Mouse (Mus musculus) midbrain, postnatal 0 days (tissue): ENCODE measurements around the gene Prox1. TPM values are rescaled to one million over a fixed set of nuclear protein-coding genes. Genes with fewer than 3 reads are reported as not detected.

ENCODE experiments used
- ATAC-seq: fragments of 200-750 bp; cut with Nextera tagmentation; 2 replicates; pipeline ENCODE4 v1.8.0; 2017; ENCODE audit warnings: moderate number of reproducible peaks, mild to moderate bottlenecking, moderate TSS enrichment, moderate library complexity; ENCODE audit not compliant: low FRiP score
- DNase-seq: peaks from one replicate; pipeline ENCODE4 v3.0.0-alpha.2; 2015; ENCODE audit warnings: low spot score
- H3K27ac ChIP-seq: fragments of 300-500 bp; sonication (generic); 2 replicates; pipeline ENCODE4 v1.5.1; 2014; ENCODE audit warnings: low read depth, mild to moderate bottlenecking, low read length, mixed read lengths
- H3K27me3 ChIP-seq: fragments of 300-500 bp; sonication (generic); 2 replicates; pipeline ENCODE4 v1.6.1; 2014; ENCODE audit warnings: low read length, control low read depth, mixed read lengths; ENCODE audit not compliant: insufficient read depth
- H3K36me3 ChIP-seq: fragments of 300-500 bp; sonication (generic); 2 replicates; pipeline ENCODE4 v1.6.1; 2014; ENCODE audit warnings: low read length, control low read depth, mixed read lengths; ENCODE audit not compliant: insufficient read depth
- H3K4me1 ChIP-seq: fragments of 300-500 bp; sonication (generic); 2 replicates; pipeline ENCODE4 v1.6.1; 2014; ENCODE audit warnings: mild to moderate bottlenecking, control low read depth, antibody characterized with exemption, low read length, mixed read lengths; ENCODE audit not compliant: insufficient read depth
- H3K4me2 ChIP-seq: fragments of 300-500 bp; sonication (generic); 2 replicates; pipeline ENCODE4 v1.6.1; 2014; ENCODE audit warnings: low read depth, mild to moderate bottlenecking, low read length, mixed read lengths; ENCODE audit not compliant: poor library complexity, severe bottlenecking
- H3K4me3 ChIP-seq: fragments of 300-500 bp; sonication (generic); 2 replicates; pipeline ENCODE4 v1.5.1; 2014; ENCODE audit warnings: low read depth, mild to moderate bottlenecking, low read length, moderate library complexity
- H3K9ac ChIP-seq: fragments of 300-500 bp; sonication (generic); replicated peaks from 2 replicates; pipeline ENCODE4 v1.6.1; 2014; ENCODE audit warnings: mild to moderate bottlenecking, low read length, moderate library complexity, mixed read lengths; ENCODE audit not compliant: poor library complexity, severe bottlenecking
- H3K9me3 ChIP-seq: fragments of 300-500 bp; sonication (generic); 2 replicates; pipeline ENCODE4 v1.6.1; 2016; ENCODE audit warnings: low read length, control low read depth
- CTCF ChIP-seq: IDR thresholded peaks from 2 replicates; pipeline ENCODE4 v1.5.1; 2016; ENCODE audit warnings: antibody characterized with exemption, mild to moderate bottlenecking
- WGBS: fragments of 180-500 bp; shearing (Covaris S2); extraction: QIAGEN DNeasy Blood & Tissue Kit; methylation state at CpG from one replicate; pipeline ENCODE4 v1.1.7; 2014; 5-methylcytosine and 5-hydroxymethylcytosine counted together
- polyA plus RNA-seq: library from polyadenylated mRNA; unstranded; fragments of >200 nt; fragmentation: Nextera tagmentation; extraction: Ambion mirVana; gene quantifications from 2 replicates; pipeline ENCODE4 v1.2.1, GENCODE M21; 2015
- total RNA-seq: library from RNA; depleted of rRNA; stranded (reverse); fragments of >200 nt; gene quantifications from 2 replicates; pipeline ENCODE4 v1.2.3, GENCODE M21; 2014

Prox1 gene
- total and polyA plus RNA-seq, 2 experiments from 2014 or later = 11.1 to 11.9 TPM

- no peak overlapping the region for H3K4me3 ChIP-seq
- H3K36me3 ChIP-seq = no peaks in the 10 kb centered on the region
- no peak for TF ChIP-seq CTCF
- WGBS = 59% methylated on average over 10 of the region's 10 CpGs
- no peak overlapping the region for H3K9ac ChIP-seq
- no peaks in the 10 kb centered on the region for H3K27me3 ChIP-seq
- H3K4me2 ChIP-seq = no peak overlapping the region
- ATAC-seq (no peak), DNase-seq (no peak)
- no peaks in the 10 kb centered on the region for H3K9me3 ChIP-seq
- H3K27ac ChIP-seq = no peak overlapping the region
- no peaks in the 10 kb centered on the region for H3K4me1 ChIP-seq
Observed at GRCm38 (mm10) chr1:190204378-190205070, 34.0 kb upstream of the Prox1 start.

- Histone ChIP-seq H3K4me3 (no peak overlapping the region), H3K4me2 (no peak overlapping the region), H3K27ac (no peak overlapping the region), H3K9me3 (no peaks in the 10 kb centered on the region), H3K4me1 (no peaks in the 10 kb centered on the region), H3K9ac (no peak overlapping the region), H3K36me3 (no peaks in the 10 kb centered on the region), H3K27me3 (no peaks in the 10 kb centered on the region)
- WGBS = 90% methylated on average over 6 of the region's 6 CpGs
- ATAC-seq (no peak), DNase-seq (no peak)
- no peak for TF ChIP-seq CTCF
Observed at GRCm38 (mm10) chr1:190201696-190202095, 31.2 kb upstream of the Prox1 start.

GRCm38 (mm10) chr1:190200996-190201395 is 30.5 kb upstream of the Prox1 start:
- H3K9me3 ChIP-seq = no peaks in the 10 kb centered on the region
- H3K36me3 ChIP-seq = no peaks in the 10 kb centered on the region
- H3K4me2 ChIP-seq = no peak overlapping the region
- WGBS = 98% methylated on average over 4 of the region's 4 CpGs
- ATAC-seq (no peak), DNase-seq (no peak)
- no peaks in the 10 kb centered on the region for H3K4me1 ChIP-seq
- H3K27ac ChIP-seq = no peak overlapping the region
- no peak overlapping the region for H3K9ac ChIP-seq
- TF ChIP-seq CTCF = no peak
- H3K27me3 ChIP-seq = no peaks in the 10 kb centered on the region
- H3K4me3 ChIP-seq = no peak overlapping the region

GRCm38 (mm10) chr1:190198247-190198646 is 27.7 kb upstream of the Prox1 start:
- Histone ChIP-seq H3K4me1 (no peaks in the 10 kb centered on the region), H3K4me2 (no peak overlapping the region), H3K27me3 (no peaks in the 10 kb centered on the region), H3K4me3 (no peak overlapping the region), H3K36me3 (no peaks in the 10 kb centered on the region), H3K9ac (no peak overlapping the region), H3K9me3 (no peaks in the 10 kb centered on the region), H3K27ac (no peak overlapping the region)
- 90% methylated on average over 2 of the region's 2 CpGs for WGBS
- no peak for ATAC-seq
- no peak for TF ChIP-seq CTCF
- DNase-seq = no peak

- no peak overlapping the region for H3K27ac ChIP-seq
- no peaks in the 10 kb centered on the region for H3K4me1 ChIP-seq
- no peaks in the 10 kb centered on the region for H3K36me3 ChIP-seq
- no peak overlapping the region for H3K4me3 ChIP-seq
- ATAC-seq = no peak
- TF ChIP-seq CTCF = no peak
- 29% methylated on average over 13 of the region's 13 CpGs for WGBS
- 0 out of 2 replicates have a peak overlapping the region, but pooled peaks have one; percentile 12 for H3K4me2 ChIP-seq
- no peaks in the 10 kb centered on the region for H3K27me3 ChIP-seq
- no peak for DNase-seq
- H3K9me3 ChIP-seq = no peaks in the 10 kb centered on the region
- H3K9ac ChIP-seq = no peak overlapping the region
Observed at GRCm38 (mm10) chr1:190192011-190192410, 21.5 kb upstream of the Prox1 start.

GRCm38 (mm10) chr1:190190231-190190965 is 19.9 kb upstream of the Prox1 start:
- no peak overlapping the region for H3K27ac ChIP-seq
- no peak overlapping the region for H3K4me2 ChIP-seq
- no peak for TF ChIP-seq CTCF
- H3K4me1 ChIP-seq = no peaks in the 10 kb centered on the region
- H3K9ac ChIP-seq = no peak overlapping the region
- H3K9me3 ChIP-seq = no peaks in the 10 kb centered on the region
- H3K36me3 ChIP-seq = no peaks in the 10 kb centered on the region
- no peak overlapping the region for H3K4me3 ChIP-seq
- WGBS = 25% methylated on average over 10 of the region's 10 CpGs
- ATAC-seq (no peak), DNase-seq (peak; percentile 58)
- no peaks in the 10 kb centered on the region for H3K27me3 ChIP-seq
